Mouse (Mus musculus) megakaryocyte, embryonic 14.5 days (primary cell): ENCODE measurements around the gene Oit1.

Experiments
- FLI1 ChIP-seq: IDR thresholded peaks from 2 replicates; pipeline ENCODE4 v1.6.1; 2012; ENCODE audit warnings: low read length, inconsistent platforms, mixed read lengths
- GATA1 ChIP-seq: IDR thresholded peaks from 3 replicates; pipeline ENCODE4 v1.6.1; 2012; ENCODE audit warnings: mixed read lengths, low read length, inconsistent platforms, borderline replicate concordance

GRCm38 (mm10) chr14:8325746-8326145 lies 52.8 kb downstream of the Oit1 start:
- TF ChIP-seq GATA1: no peak
- TF ChIP-seq FLI1: no peak
